In the genomic region with DNA sequence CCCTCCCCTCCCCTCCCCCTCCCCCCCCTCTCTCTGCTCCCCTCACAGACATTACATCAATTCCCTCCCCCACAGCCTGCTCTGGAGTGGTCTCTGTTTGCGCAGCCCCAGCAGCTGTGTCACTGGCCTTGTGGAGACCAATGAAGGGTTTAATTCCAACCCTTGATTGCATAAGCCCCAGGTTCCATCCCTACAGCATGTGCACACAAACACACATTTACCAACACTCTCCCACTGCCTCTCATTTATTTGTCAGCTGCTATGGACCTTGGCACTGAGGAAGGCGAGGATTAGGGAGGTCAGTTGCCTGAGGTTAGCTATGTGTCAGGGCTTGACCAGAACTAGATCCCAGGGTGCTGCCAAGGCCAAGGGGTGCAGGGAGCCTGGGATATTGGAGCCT, we compare ENCODE assay signal across 19 mouse cellular contexts. TPM values are rescaled to one million over a fixed set of nuclear protein-coding genes. Genes with fewer than 3 reads are reported as not detected.
A peak's percentile ranks its signal among the peaks of the same experiment; 100 is the strongest.
DNase-seq lines count a peak whose midpoint lies in the region; ATAC-seq lines count a peak whose summit lies in the region.
"Had no signal": no experiment of that assay in that cellular context is flagged by ENCODE, and none has a peak within 500 bp of the region (broad histone marks: within the 10 kb centered on the region; RNA-seq: fewer than 3 reads in every experiment).

No protein-coding gene starts in this region.

- no peak overlapping the region for H3K9ac ChIP-seq in midbrain, embryonic 16.5 days (ENCODE audit: low read depth, low read length)
- H3K9ac ChIP-seq in forebrain, embryonic 13.5 days: no peak overlapping the region
- H3K9ac ChIP-seq: embryonic facial prominence, embryonic 12.5 days; limb, embryonic 15.5 days had no signal

- H3K27me3 ChIP-seq in midbrain, embryonic 10.5 days (ENCODE audit: low read depth, poor library complexity, severe bottlenecking): peaks cover 47% of the 10 kb centered on the region
- H3K27me3 ChIP-seq in midbrain, embryonic 16.5 days (ENCODE audit: control insufficient read depth, insufficient read depth, low read depth, low read length): peaks cover 26% of the 10 kb centered on the region
- peaks cover 53% of the 10 kb centered on the region for H3K27me3 ChIP-seq in forebrain, embryonic 13.5 days

- no peak overlapping the region for H3K4me3 ChIP-seq in midbrain, embryonic 10.5 days
- no peak overlapping the region for H3K4me3 ChIP-seq in midbrain, embryonic 16.5 days (ENCODE audit: low read depth, low read length)
- no peak overlapping the region for H3K4me3 ChIP-seq in forebrain, embryonic 13.5 days
- H3K4me3 ChIP-seq: embryonic facial prominence, embryonic 12.5 days; limb, embryonic 15.5 days; myocyte had no signal

- no peak overlapping the region for H3K4me2 ChIP-seq in midbrain, embryonic 16.5 days (ENCODE audit: low read length)
- H3K4me2 ChIP-seq in forebrain, embryonic 13.5 days: no peak overlapping the region
- H3K4me2 ChIP-seq: embryonic facial prominence, embryonic 12.5 days; limb, embryonic 15.5 days had no signal

- H3K9me3 ChIP-seq in midbrain, embryonic 10.5 days (replicated peaks): no peaks in the 10 kb centered on the region
- no peaks in the 10 kb centered on the region for H3K9me3 ChIP-seq in midbrain, embryonic 16.5 days (replicated peaks; ENCODE audit: control insufficient read depth, low read length, poor library complexity, severe bottlenecking)
- H3K9me3 ChIP-seq in forebrain, embryonic 13.5 days (replicated peaks): no peaks in the 10 kb centered on the region
- H3K9me3 ChIP-seq: embryonic facial prominence, embryonic 12.5 days; limb, embryonic 15.5 days had no signal

- no peaks in the 10 kb centered on the region for H3K36me3 ChIP-seq in midbrain, embryonic 10.5 days
- H3K36me3 ChIP-seq in midbrain, embryonic 16.5 days (ENCODE audit: control insufficient read depth, insufficient read depth, low read length): no peaks in the 10 kb centered on the region
- H3K36me3 ChIP-seq in forebrain, embryonic 13.5 days (ENCODE audit: poor library complexity, severe bottlenecking): no peaks in the 10 kb centered on the region
- H3K36me3 ChIP-seq: embryonic facial prominence, embryonic 12.5 days; limb, embryonic 15.5 days had no signal

- peaks cover 34% of the 10 kb centered on the region for H3K4me1 ChIP-seq in midbrain, embryonic 10.5 days
- peaks cover 3% of the 10 kb centered on the region; the same call in 1 of the 2 replicates for H3K4me1 ChIP-seq in midbrain, embryonic 16.5 days (ENCODE audit: control insufficient read depth, insufficient read depth, low read length)
- peaks cover 10% of the 10 kb centered on the region for H3K4me1 ChIP-seq in forebrain, embryonic 13.5 days

- ATAC-seq in midbrain, embryonic 16.5 days: no peak
- peak; percentile 85 for ATAC-seq in granulocyte monocyte progenitor cell, adult 5-6 weeks (replicated peaks; ENCODE audit: poor library complexity, severe bottlenecking)
- ATAC-seq in megakaryocyte progenitor cell, adult 5-6 weeks (replicated peaks; ENCODE audit: poor library complexity): peak; percentile 91
- ATAC-seq in erythroid progenitor cell, adult 5-6 weeks (replicated peaks; ENCODE audit: low FRiP score, poor library complexity, severe bottlenecking): no peak
- ATAC-seq in forebrain, embryonic 13.5 days: no peak
- ATAC-seq: inflammation-experienced regulatory T-cells, adult 6 months had no signal

- DNase-seq in heart, adult 11 months: peak; percentile 74
- no peak for DNase-seq in heart, postnatal 4 days
- DNase-seq in midbrain, embryonic 10.5 days (ENCODE audit: low spot score): no peak
- DNase-seq: adrenal gland, postnatal 10 days; cerebellum, postnatal 36 days; gastrocnemius, postnatal 10 days; kidney, postnatal 10 days; right cerebral cortex, postnatal 14 days had no signal

- peak overlapping the region; percentile 55 for H3K27ac ChIP-seq in midbrain, embryonic 10.5 days (replicated peaks)
- H3K27ac ChIP-seq in midbrain, embryonic 16.5 days (ENCODE audit: low read length): no peak overlapping the region
- H3K27ac ChIP-seq in forebrain, embryonic 13.5 days: no peak overlapping the region
- H3K27ac ChIP-seq: embryonic facial prominence, embryonic 12.5 days; limb, embryonic 15.5 days; macrophage had no signal

- 56% methylated on average over 2 of the region's 2 CpGs for WGBS in midbrain, embryonic 10.5 days
- 52% methylated on average over 2 of the region's 2 CpGs for WGBS in midbrain, embryonic 16.5 days
- 59% methylated on average over 2 of the region's 2 CpGs for WGBS in forebrain, embryonic 13.5 days

RNA-seq across cellular contexts. Expression of gene Ccm2l, which starts 10.2 kb away (rescaled TPM):
- 10 to 100 TPM; 24.1 to 25.3 TPM for total RNA-seq in heart, postnatal 4 days (2021)
- 1.1 and 1.2 TPM in 2 replicates for polyA plus RNA-seq in midbrain, embryonic 10.5 days (2016; fragmentation: Nextera tagmentation; extraction: Ambion mirVana)
- 1.0 and 1.2 TPM in 2 replicates for polyA plus RNA-seq in midbrain, embryonic 16.5 days (2015; fragmentation: Nextera tagmentation; extraction: Ambion mirVana)
- total RNA-seq in granulocyte monocyte progenitor cell, adult 5-6 weeks (2014; fragmentation: Nextera tagmentation): 7.7 and 11.6 TPM in 2 replicates
- total RNA-seq in granulocyte monocyte progenitor cell, adult 5-6 weeks (2017): 0.21 and 3.3 TPM in 2 replicates
- total RNA-seq in megakaryocyte progenitor cell, adult 5-6 weeks (2015): 2.5 and 2.8 TPM in 2 replicates
- 1.2 and 2.2 TPM in 2 replicates for total RNA-seq in megakaryocyte progenitor cell, adult 5-6 weeks (2017)
- total RNA-seq in erythroid progenitor cell, adult 5-6 weeks (2015; ENCODE audit: low replicate concordance): 0.72 TPM in 1 of 2 replicates, not detected in the other
- total RNA-seq in erythroid progenitor cell, adult 5-6 weeks (2017; ENCODE audit: low replicate concordance): not detected in 2 replicates
- polyA plus RNA-seq in forebrain, embryonic 13.5 days (2015; fragmentation: Nextera tagmentation; extraction: Ambion mirVana): 0.58 and 0.72 TPM in 2 replicates
- polyA plus RNA-seq: inflammation-experienced regulatory T-cells, adult 6 months; macrophage; myocyte had no signal

RNA-seq across cellular contexts. Expression of gene Hck, which starts 32.3 kb away (rescaled TPM):
- 1 to 10 TPM; 1.1 to 1.2 TPM for total RNA-seq in heart, postnatal 4 days (2021)
- 2.1 and 2.2 TPM in 2 replicates for polyA plus RNA-seq in midbrain, embryonic 10.5 days (2016; fragmentation: Nextera tagmentation; extraction: Ambion mirVana)
- 3.4 and 4.9 TPM in 2 replicates for polyA plus RNA-seq in midbrain, embryonic 16.5 days (2015; fragmentation: Nextera tagmentation; extraction: Ambion mirVana)
- 6.4 and 9.5 TPM in 2 replicates for total RNA-seq in granulocyte monocyte progenitor cell, adult 5-6 weeks (2014; fragmentation: Nextera tagmentation)
- total RNA-seq in granulocyte monocyte progenitor cell, adult 5-6 weeks (2017): 13.1 and 17.5 TPM in 2 replicates
- 16.3 and 17.3 TPM in 2 replicates for total RNA-seq in megakaryocyte progenitor cell, adult 5-6 weeks (2015)
- total RNA-seq in megakaryocyte progenitor cell, adult 5-6 weeks (2017): 20.1 and 25.7 TPM in 2 replicates
- total RNA-seq in erythroid progenitor cell, adult 5-6 weeks (2015; ENCODE audit: low replicate concordance): 35.7 and 36.5 TPM in 2 replicates
- 19.4 and 38.2 TPM in 2 replicates for total RNA-seq in erythroid progenitor cell, adult 5-6 weeks (2017; ENCODE audit: low replicate concordance)
- polyA plus RNA-seq in forebrain, embryonic 13.5 days (2015; fragmentation: Nextera tagmentation; extraction: Ambion mirVana): 0.91 and 1.1 TPM in 2 replicates

RNA-seq across cellular contexts. Expression of gene Xkr7, which starts 44.3 kb away (rescaled TPM):
- total RNA-seq in heart, postnatal 4 days (2021): not detected
- polyA plus RNA-seq in midbrain, embryonic 10.5 days (2016; fragmentation: Nextera tagmentation; extraction: Ambion mirVana): 0.21 and 0.68 TPM in 2 replicates
- polyA plus RNA-seq in midbrain, embryonic 16.5 days (2015; fragmentation: Nextera tagmentation; extraction: Ambion mirVana): 1.6 and 1.9 TPM in 2 replicates
- total RNA-seq in granulocyte monocyte progenitor cell, adult 5-6 weeks (2014; fragmentation: Nextera tagmentation): not detected in 2 replicates
- total RNA-seq in granulocyte monocyte progenitor cell, adult 5-6 weeks (2017): not detected in 2 replicates
- total RNA-seq in megakaryocyte progenitor cell, adult 5-6 weeks (2015): not detected in 2 replicates
- total RNA-seq in megakaryocyte progenitor cell, adult 5-6 weeks (2017): not detected in 2 replicates
- total RNA-seq in erythroid progenitor cell, adult 5-6 weeks (2015; ENCODE audit: low replicate concordance): not detected in 2 replicates
- not detected in 2 replicates for total RNA-seq in erythroid progenitor cell, adult 5-6 weeks (2017; ENCODE audit: low replicate concordance)
- polyA plus RNA-seq in forebrain, embryonic 13.5 days (2015; fragmentation: Nextera tagmentation; extraction: Ambion mirVana): 1.0 and 1.5 TPM in 2 replicates
- polyA plus RNA-seq: heart, embryonic 16.5 days; inflammation-experienced regulatory T-cells, adult 6 months; limb, embryonic 15.5 days; macrophage; myocyte had no signal

Comparison
In these comparisons a context has a peak if more than half of its experiments do, and no peak if none do; other contexts are left out.
1. ATAC-seq: peak in granulocyte monocyte progenitor cell, adult 5-6 weeks (single experiment) and megakaryocyte progenitor cell, adult 5-6 weeks (single experiment); none in midbrain, embryonic 16.5 days (single experiment), erythroid progenitor cell, adult 5-6 weeks (single experiment) and forebrain, embryonic 13.5 days (single experiment).